Mouse (Mus musculus): ENCODE measurements around the gene Catsperb.
"Not testable (repeated sequence)": the region's sequence is repeated elsewhere in the genome, so short reads cannot be mapped to it uniquely, and the experiment has no call there.

The Catsperb gene

DNA sequence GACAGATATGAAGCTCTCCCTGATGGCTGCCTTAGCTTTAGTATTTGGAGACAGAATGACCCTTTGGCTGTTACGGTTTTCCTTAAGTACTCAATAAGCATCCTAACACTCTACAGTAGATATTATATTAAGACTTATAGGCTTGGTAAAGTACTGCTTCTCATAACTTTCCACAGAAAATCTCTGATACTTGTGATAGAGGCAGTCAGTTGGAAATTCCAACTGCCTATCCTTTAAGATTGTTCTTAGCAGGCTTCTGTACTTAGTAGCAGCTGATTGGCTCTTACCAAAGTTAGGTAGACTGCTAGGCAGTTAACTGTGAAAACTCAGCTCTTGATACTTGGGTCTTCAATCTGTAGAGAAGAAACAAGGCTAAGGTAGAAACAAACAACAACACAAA is at the start of gene Catsperb:
Gene Catsperb, plus strand, starts transcription at position 301 of the 400 bp plus-strand sequence.
- DNase-seq (ENCODE audit: low spot score), result not testable (repeated sequence)

DNA sequence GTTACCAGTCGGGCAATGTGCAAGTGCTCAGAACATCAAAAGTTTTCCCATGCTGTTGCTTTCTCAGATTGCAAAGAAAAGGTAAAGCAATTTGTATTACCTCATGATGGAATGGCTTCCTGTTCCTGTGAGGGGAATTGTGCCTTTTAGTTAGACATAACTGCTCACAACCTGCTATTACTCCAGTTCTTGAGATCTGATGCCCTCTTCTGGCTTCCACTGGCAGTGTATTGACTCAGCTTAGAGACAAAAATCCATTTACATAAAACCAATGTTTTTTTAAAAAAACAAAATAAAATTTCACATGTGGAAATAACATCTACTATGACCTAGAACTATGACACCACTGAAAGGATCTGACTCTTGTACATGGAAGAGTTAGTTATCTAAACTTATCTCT is 43.0 kb upstream of the Catsperb start:
- DNase-seq (ENCODE audit: low spot score), result not testable (repeated sequence)

DNA sequence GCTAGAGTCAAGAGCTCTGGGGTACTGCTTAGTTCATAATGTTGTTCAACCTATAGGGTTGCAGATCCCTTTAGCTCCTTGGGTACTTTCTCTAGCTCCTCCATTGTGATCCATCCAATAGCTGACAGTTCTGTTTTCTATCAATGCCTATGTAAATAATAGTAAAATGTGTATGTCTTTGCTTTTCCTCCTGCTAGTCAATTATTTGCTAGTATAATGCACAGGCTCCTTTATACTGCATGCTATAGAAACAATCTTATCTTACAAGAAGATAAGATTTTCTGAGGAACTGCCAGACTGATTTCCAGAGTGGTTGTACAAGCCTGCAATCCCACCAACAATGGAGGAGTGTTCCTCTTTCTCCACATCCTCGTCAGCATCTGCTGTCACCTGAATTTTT is 23.0 kb upstream of the Catsperb start:
- DNase-seq (ENCODE audit: low spot score), result not testable (repeated sequence)

DNA sequence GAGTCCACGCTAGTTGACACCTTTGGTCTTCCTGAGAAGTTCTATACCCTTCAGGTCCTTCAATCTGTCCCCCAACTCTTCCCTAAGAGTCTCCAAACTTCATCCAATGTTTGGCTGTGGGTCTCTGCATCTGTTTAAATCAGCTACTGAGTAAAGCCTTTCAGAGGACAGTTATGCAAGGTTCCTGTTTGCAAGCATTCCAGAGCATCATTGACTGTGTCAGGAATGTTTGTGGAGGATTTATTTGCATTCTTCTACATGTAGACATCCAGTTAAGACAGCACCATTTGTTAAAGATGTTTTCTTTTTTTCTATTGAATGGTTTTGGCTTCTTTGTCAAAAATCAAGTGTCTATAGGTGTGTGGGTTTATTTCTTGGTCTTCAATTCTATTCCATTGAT is 21.7 kb downstream of the Catsperb start:
- DNase-seq (ENCODE audit: low spot score), result no peak

DNA sequence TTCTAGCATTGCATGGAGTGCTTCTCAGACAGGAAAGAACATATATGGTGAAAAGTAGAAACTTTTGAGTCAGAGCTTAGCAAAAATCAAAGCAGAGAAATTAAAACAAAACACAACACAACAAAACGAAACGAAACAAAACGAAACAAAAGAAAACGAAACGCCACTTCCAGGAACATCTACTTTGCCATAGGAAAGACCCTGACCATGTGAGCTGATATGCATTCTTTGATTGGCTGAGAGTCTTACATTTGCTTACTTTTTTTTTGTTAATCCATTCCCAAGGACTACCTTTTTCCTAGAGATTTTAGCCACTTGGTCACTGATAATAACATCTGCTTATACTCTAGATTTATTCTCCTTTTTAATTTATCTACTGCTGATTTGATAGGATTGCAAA is 57.6 kb downstream of the Catsperb start:
- no peak for DNase-seq (ENCODE audit: low spot score)

DNA sequence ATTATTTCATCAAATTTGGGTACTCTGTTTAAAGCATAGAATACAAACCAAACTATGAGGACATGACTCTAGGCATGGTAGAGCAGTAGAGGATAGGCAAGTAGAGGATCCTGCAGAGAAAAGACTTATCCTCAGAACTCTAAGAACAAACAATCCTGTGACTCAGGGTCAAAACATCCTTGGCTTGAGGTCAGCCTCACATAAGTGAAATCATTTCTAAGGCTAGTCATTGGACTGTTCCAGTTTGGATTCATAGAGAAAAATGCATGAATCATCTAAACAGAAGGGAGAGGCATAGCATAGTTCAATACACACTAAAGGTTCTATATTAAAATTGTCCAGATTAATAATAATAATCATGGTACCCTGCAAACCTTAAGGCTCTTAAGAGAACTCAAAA is 79.1 kb downstream of the Catsperb start:
- DNase-seq (ENCODE audit: low spot score), result no peak

DNA sequence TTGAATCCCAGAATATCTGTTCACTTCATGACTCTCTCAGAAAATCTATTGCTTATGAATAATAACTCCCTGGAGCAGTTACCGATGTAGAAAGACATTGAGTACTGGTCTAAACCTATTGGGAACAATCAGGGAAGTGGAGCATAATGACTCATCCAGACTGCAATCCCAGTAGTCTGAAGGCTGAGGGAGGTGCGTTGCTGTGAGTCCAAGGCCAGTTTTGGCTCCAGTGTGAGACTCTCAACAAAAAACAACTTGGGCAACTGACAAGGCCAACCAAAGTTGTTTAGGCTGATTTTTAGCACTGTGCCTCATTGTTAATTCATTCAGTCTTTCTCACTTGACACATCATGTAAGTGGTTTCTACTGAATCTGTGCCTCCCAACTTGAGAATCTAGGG is 106.9 kb downstream of the Catsperb start:
- DNase-seq (ENCODE audit: low spot score), result peak; percentile 44

DNA sequence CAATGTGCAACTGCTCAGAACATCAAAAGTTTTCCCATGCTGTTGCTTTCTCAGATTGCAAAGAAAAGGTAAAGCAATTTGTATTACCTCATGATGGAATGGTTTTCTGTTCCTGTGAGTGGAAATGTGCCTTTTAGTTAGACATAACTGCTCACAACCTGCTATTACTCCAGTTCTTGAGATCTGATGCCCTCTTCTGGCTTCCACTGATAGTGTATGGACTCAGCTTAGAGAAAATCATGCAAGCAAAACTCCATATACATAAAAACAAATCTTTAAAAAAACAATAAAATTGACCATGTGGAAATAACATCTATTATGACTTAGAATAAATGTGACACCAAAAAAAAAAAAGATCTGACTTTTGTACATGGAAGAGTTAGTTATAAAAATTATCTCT is 202.2 kb downstream of the Catsperb start:
- DNase-seq (ENCODE audit: low spot score), result not testable (repeated sequence)

DNA sequence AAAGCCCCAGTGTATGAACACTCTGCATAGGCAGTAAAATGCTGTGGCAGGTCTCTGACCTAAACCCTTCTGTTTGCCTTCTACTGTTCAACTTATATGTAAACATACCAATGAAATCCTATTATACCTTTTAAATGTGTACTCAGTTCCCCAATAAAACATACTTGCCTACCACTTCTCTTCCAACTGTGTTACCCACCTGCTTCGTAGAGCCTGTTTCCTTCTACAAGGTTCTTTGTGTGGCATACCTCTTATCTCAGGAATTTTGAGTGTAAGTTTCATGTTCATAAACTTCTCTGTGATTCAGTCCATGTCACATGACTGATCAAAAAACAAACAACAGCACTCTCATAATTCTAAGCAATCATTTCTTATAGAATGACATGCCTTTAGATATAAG is 228.7 kb downstream of the Catsperb start:
- DNase-seq (ENCODE audit: low spot score), result no peak

DNA sequence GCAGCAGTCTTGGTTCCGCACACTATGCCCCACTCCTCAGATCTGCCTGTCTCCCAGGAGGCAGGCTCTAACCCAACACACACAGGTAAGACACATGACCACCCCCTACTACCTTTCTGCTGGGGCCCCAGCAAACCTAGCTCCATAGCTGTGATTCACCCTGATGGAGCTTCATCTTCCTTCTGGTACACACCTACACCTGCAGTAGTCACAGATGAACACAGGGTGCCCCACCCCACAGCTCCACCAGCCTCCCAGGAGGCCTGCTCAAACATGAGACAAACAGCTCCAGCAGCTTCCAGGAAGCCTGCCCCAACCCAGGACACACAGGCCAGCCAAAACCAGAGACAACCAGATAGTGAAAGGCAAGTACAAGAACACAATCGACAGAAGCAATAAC is 263.0 kb downstream of the Catsperb start:
- DNase-seq (ENCODE audit: low spot score), result no peak

All from ovary, adult 18-20 months (tissue).